Mouse (Mus musculus): Measurements from ENCODE around the gene Etv6. TPM values are rescaled to one million over a fixed set of nuclear protein-coding genes. Genes with fewer than 3 reads are reported as not detected.

The Etv6 gene
- polyA plus RNA-seq, 1 experiment from 2014 or later = 2.7 TPM

GRCm38 (mm10) chr6:134144231-134145130 is 109.0 kb downstream of the Etv6 start:
- no peak overlapping the region for H3K4me3 ChIP-seq (ENCODE audit: low read depth, low read length)
- no peak for TF ChIP-seq CTCF (IDR thresholded peaks at IDR 0.05; ENCODE audit: low read depth)
- no peak; the same call in 1 of the 2 replicates for TF ChIP-seq EP300 (IDR thresholded peaks at IDR 0.05; ENCODE audit: low read depth)
- H3K9ac ChIP-seq (replicated peaks) = no peak overlapping the region
- 0 out of 2 replicates have a peak, but pooled peaks cover 2% of the 10 kb centered on the region for H3K36me3 ChIP-seq (replicated peaks; ENCODE audit: insufficient read depth, low read length)
- WGBS (ENCODE audit: insufficient replicate concordance) = 45% methylated on average over 15 of the region's 15 CpGs
- no peak overlapping the region for H3K27ac ChIP-seq (ENCODE audit: low read depth)
- H3K9me3 ChIP-seq (ENCODE audit: low read length) = no peaks in the 10 kb centered on the region
- ATAC-seq = no peak
- DNase-seq = no peak
- no peak overlapping the region for H3K4me2 ChIP-seq (ENCODE audit: low read depth, low read length)
- peaks cover 25% of the 10 kb centered on the region for H3K4me1 ChIP-seq (ENCODE audit: insufficient read depth)
- no peaks in the 10 kb centered on the region for H3K27me3 ChIP-seq (ENCODE audit: insufficient read depth, low read length)

GRCm38 (mm10) chr6:134147596-134148442 is 112.3 kb downstream of the Etv6 start:
- Histone ChIP-seq H3K4me1 (ENCODE audit: insufficient read depth) (peaks cover 20% of the 10 kb centered on the region), H3K9me3 (ENCODE audit: low read length) (no peaks in the 10 kb centered on the region), H3K27me3 (ENCODE audit: insufficient read depth, low read length) (no peaks in the 10 kb centered on the region), H3K4me3 (ENCODE audit: low read depth, low read length) (no peak overlapping the region), H3K27ac (ENCODE audit: low read depth) (no peak overlapping the region), H3K36me3 (replicated peaks; ENCODE audit: insufficient read depth, low read length) (0 out of 2 replicates have a peak, but pooled peaks cover 2% of the 10 kb centered on the region), H3K9ac (replicated peaks) (no peak overlapping the region), H3K4me2 (ENCODE audit: low read depth, low read length) (no peak overlapping the region)
- TF ChIP-seq EP300 (IDR thresholded peaks at IDR 0.05; ENCODE audit: low read depth) = no peak
- no peak for TF ChIP-seq CTCF (IDR thresholded peaks at IDR 0.05; ENCODE audit: low read depth)
- ATAC-seq (no peak), DNase-seq (no peak)
- WGBS (ENCODE audit: insufficient replicate concordance) = 67% methylated on average over 22 of the region's 22 CpGs

GRCm38 (mm10) chr6:134148443-134148942 is 113.0 kb downstream of the Etv6 start:
- 86% methylated on average over 7 of the region's 7 CpGs for WGBS (ENCODE audit: insufficient replicate concordance)

GRCm38 (mm10) chr6:134149606-134150005 is 114.1 kb downstream of the Etv6 start:
- Histone ChIP-seq H3K36me3 (replicated peaks; ENCODE audit: insufficient read depth, low read length) (0 out of 2 replicates have a peak, but pooled peaks cover 2% of the 10 kb centered on the region), H3K9ac (replicated peaks) (no peak overlapping the region), H3K4me2 (ENCODE audit: low read depth, low read length) (no peak overlapping the region), H3K27me3 (ENCODE audit: insufficient read depth, low read length) (no peaks in the 10 kb centered on the region), H3K4me1 (ENCODE audit: insufficient read depth) (peaks cover 10% of the 10 kb centered on the region), H3K27ac (ENCODE audit: low read depth) (no peak overlapping the region), H3K9me3 (ENCODE audit: low read length) (no peaks in the 10 kb centered on the region), H3K4me3 (ENCODE audit: low read depth, low read length) (no peak overlapping the region)
- ATAC-seq (no peak), DNase-seq (no peak)
- TF ChIP-seq EP300 (IDR thresholded peaks at IDR 0.05; ENCODE audit: low read depth) = no peak
- 92% methylated on average over 7 of the region's 7 CpGs for WGBS (ENCODE audit: insufficient replicate concordance)

More at GRCm38 (mm10) chr6:134148443-134148942, 113.0 kb downstream of the Etv6 start:
- Histone ChIP-seq H3K36me3 (replicated peaks; ENCODE audit: insufficient read depth, low read length) (0 out of 2 replicates have a peak, but pooled peaks cover 2% of the 10 kb centered on the region), H3K4me2 (ENCODE audit: low read depth, low read length) (no peak overlapping the region), H3K9me3 (ENCODE audit: low read length) (no peaks in the 10 kb centered on the region), H3K9ac (replicated peaks) (no peak overlapping the region), H3K27ac (ENCODE audit: low read depth) (no peak overlapping the region), H3K27me3 (ENCODE audit: insufficient read depth, low read length) (no peaks in the 10 kb centered on the region), H3K4me1 (ENCODE audit: insufficient read depth) (peaks cover 18% of the 10 kb centered on the region), H3K4me3 (ENCODE audit: low read depth, low read length) (no peak overlapping the region)
- ATAC-seq (no peak), DNase-seq (no peak)
- TF ChIP-seq EP300 (IDR thresholded peaks at IDR 0.05; ENCODE audit: low read depth) (no peak), CTCF (IDR thresholded peaks at IDR 0.05; ENCODE audit: low read depth) (no peak)

DNA sequence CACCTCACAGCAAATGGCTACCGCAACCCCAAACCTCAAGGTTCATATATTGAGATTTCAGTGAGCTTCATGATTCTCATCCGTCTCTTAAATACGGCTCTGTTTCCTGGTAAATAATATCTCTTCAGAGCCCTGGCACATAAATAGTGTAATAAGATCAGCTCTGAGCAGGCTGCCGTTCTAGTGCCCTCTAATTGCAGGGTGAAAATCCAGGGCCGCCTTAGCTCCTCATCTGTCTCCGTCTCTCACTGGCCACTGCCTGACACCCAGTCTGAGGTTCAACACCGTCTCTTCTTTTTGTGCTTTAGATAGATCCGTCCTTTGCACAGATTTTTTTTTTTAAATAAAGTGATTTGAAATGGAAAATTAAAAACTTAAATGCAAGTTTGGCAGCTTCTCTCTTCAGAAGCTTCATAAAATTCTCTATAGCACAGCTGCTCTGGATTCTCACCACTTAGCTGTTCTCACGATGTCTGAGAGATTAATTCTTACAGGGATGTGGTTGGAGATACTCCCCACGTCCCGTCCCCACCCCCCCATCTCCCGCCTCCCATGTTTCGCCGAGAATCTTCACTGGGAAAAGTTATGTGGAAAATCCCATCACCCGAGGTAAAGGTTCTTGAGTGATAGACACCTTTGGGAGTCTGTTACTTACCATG is 115.7 kb downstream of the Etv6 start:
- H3K4me3 ChIP-seq (ENCODE audit: low read depth, low read length) = no peak overlapping the region
- H3K27me3 ChIP-seq (ENCODE audit: insufficient read depth, low read length) = no peaks in the 10 kb centered on the region
- H3K4me1 ChIP-seq (ENCODE audit: insufficient read depth) = peaks cover 16% of the 10 kb centered on the region
- H3K9me3 ChIP-seq (ENCODE audit: low read length) = no peaks in the 10 kb centered on the region
- H3K9ac ChIP-seq (replicated peaks) = no peak overlapping the region
- no peak for TF ChIP-seq EP300 (IDR thresholded peaks at IDR 0.05; ENCODE audit: low read depth)
- no peak for TF ChIP-seq CTCF (IDR thresholded peaks at IDR 0.05; ENCODE audit: low read depth)
- WGBS (ENCODE audit: insufficient replicate concordance) = 66% methylated on average over 15 of the region's 15 CpGs
- no peak for ATAC-seq
- H3K27ac ChIP-seq (ENCODE audit: low read depth) = 0 out of 2 replicates have a peak overlapping the region, but pooled peaks have one; percentile 44
- H3K36me3 ChIP-seq (replicated peaks; ENCODE audit: insufficient read depth, low read length) = 0 out of 2 replicates have a peak, but pooled peaks cover 2% of the 10 kb centered on the region
- DNase-seq = no peak
- no peak overlapping the region for H3K4me2 ChIP-seq (ENCODE audit: low read depth, low read length)
